20 mouse cellular contexts compared by ENCODE assay signal in genomic region chr3:36825098-36825497, GRCm38 (mm10). TPM values are rescaled to one million over a fixed set of nuclear protein-coding genes. Genes with fewer than 3 reads are reported as not detected.
DNase-seq lines count a peak whose midpoint lies in the region; TF ChIP-seq lines count a peak whose summit lies in the region.
"Had no signal": no experiment of that assay in that cellular context is flagged by ENCODE, and none has a peak within 500 bp of the region (broad histone marks: within the 10 kb centered on the region; RNA-seq: fewer than 3 reads in every experiment).

No protein-coding gene starts in this region.

- no peak overlapping the region for H3K27ac ChIP-seq in cerebellum, adult 2 months (ENCODE audit: insufficient read depth, low read length)
- H3K27ac ChIP-seq: embryonic facial prominence, embryonic 10.5 days; embryonic facial prominence, embryonic 13.5 days; forebrain, embryonic 12.5 days; forebrain, embryonic 15.5 days; hindbrain, embryonic 12.5 days; hindbrain, embryonic 15.5 days had no signal

- H3K4me3 ChIP-seq in cerebellum, adult 2 months (replicated peaks; ENCODE audit: insufficient read depth, low read depth, low read length), result no peak overlapping the region
- H3K4me3 ChIP-seq: embryonic facial prominence, embryonic 10.5 days; embryonic facial prominence, embryonic 13.5 days; erythroblast, embryonic 14.5 days; forebrain, embryonic 12.5 days; forebrain, embryonic 15.5 days; hindbrain, embryonic 12.5 days; hindbrain, embryonic 15.5 days had no signal

- DNase-seq in cerebellum, adult 11-12 months, result peak; percentile 45
- no peak for DNase-seq in cerebellum, postnatal 4 days (ENCODE audit: low spot score in 2 of 2)
- DNase-seq in cerebellum, adult 2 months, result peak; percentile 22 to 64
- peak; percentile 42 to 58 for DNase-seq in cerebellum, postnatal 10 days
- DNase-seq in cerebellum, postnatal 36 days, result peak; percentile 22 to 31
- no peak for DNase-seq in frontal cortex, postnatal 14 days (ENCODE audit: low spot score in 2 of 2)
- no peak for DNase-seq in spleen, postnatal 4 days (ENCODE audit: low spot score in 2 of 2)
- DNase-seq: adrenal gland, postnatal 10 days; B cell, adult 2 months; embryo, embryonic 11 days; gastrocnemius, postnatal 10 days; gastrocnemius, postnatal 36 days; kidney, adult 2 months had no signal

- no peaks in the 10 kb centered on the region for H3K27me3 ChIP-seq in cerebellum, adult 2 months (ENCODE audit: control insufficient read depth, insufficient read depth, low read length)
- H3K27me3 ChIP-seq: embryonic facial prominence, embryonic 13.5 days; forebrain, embryonic 12.5 days; forebrain, embryonic 15.5 days; hindbrain, embryonic 12.5 days; hindbrain, embryonic 15.5 days had no signal

- TF ChIP-seq POLR2A in cerebellum, adult 2 months (IDR thresholded peaks at IDR 0.05; ENCODE audit: borderline replicate concordance, insufficient read depth, low read length), result no peak

- whole genome bisulfite sequencing in cerebellum, adult 2 months, result 62% methylated on average over 1 of the region's 1 CpGs

- peaks cover 4% of the 10 kb centered on the region for H3K4me1 ChIP-seq in cerebellum, adult 2 months (ENCODE audit: control insufficient read depth, insufficient read depth, low read length)
- H3K4me1 ChIP-seq: embryonic facial prominence, embryonic 13.5 days; forebrain, embryonic 12.5 days; hindbrain, embryonic 12.5 days had no signal

- TF ChIP-seq CTCF in cerebellum, adult 2 months (IDR thresholded peaks at IDR 0.05; ENCODE audit: borderline replicate concordance, insufficient read depth, low read depth, low read length), result no peak

RNA-seq across cellular contexts. Expression of gene 4932438A13Rik, which starts 37.8 kb away (rescaled TPM):
- polyA plus RNA-seq in cerebellum, adult 2 months (2012; rRNA removed), result 52.1 and 55.6 TPM in 2 replicates

Comparison
In these comparisons a context has a peak if more than half of its experiments do, and no peak if none do; other contexts are left out.
1. DNase-seq: peak in cerebellum, adult 11-12 months (single experiment), cerebellum, adult 2 months (2 of 2), cerebellum, postnatal 10 days (2 of 2) and cerebellum, postnatal 36 days (2 of 2); none in cerebellum, postnatal 4 days (0 of 2), frontal cortex, postnatal 14 days (0 of 2) and spleen, postnatal 4 days (0 of 2).